Mouse (Mus musculus): ENCODE measurements around the gene Dgcr2.

DNA sequence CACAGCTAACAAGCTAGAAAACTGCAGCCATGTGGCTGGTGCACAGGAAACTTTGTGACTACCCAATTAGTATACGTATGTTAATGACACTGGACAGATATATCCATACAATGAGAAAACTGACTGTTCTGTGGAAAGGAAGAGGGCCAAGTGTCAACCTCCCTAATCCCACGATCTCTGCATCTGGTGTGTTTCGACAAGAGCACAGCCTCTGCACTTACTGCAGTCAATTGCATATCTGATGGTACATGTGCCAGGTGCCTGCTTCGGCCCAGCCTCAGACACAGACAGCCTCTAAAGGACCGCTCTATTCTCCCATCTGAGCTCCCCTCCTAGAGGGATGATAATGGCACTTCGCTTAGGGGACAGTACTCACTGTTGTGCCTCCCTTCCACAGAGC, 49.9 kb downstream of the Dgcr2 start:
- no peak for TF ChIP-seq CTCF (IDR thresholded peaks at IDR 0.05; ENCODE audit: low read depth)
- TF ChIP-seq EP300 (IDR thresholded peaks at IDR 0.05; ENCODE audit: low read depth), result no peak

Data from heart, postnatal 0 days (tissue).